Mouse (Mus musculus) embryonic fibroblast, embryonic 13.5 days (primary cell): ENCODE results near the gene Nit2. TPM values are rescaled to one million over a fixed set of nuclear protein-coding genes. Genes with fewer than 3 reads are reported as not detected.

Experiments
- H3K27ac ChIP-seq: 2 replicates; pipeline ENCODE4 v1.5.1; 2012; ENCODE audit warnings: low read length, control low read depth, inconsistent platforms; ENCODE audit not compliant: insufficient read depth
- H3K4me1 ChIP-seq: 2 replicates; pipeline ENCODE4 v1.6.1; 2011; ENCODE audit warnings: low read length; ENCODE audit not compliant: control insufficient read depth, insufficient read depth
- H3K4me3 ChIP-seq: 2 replicates; pipeline ENCODE4 v1.5.1; 2011; ENCODE audit warnings: mild to moderate bottlenecking, control low read depth, low read length; ENCODE audit not compliant: insufficient read depth
- CTCF ChIP-seq: IDR thresholded peaks from 2 replicates; pipeline ENCODE4 v1.5.1; 2011; ENCODE audit warnings: mild to moderate bottlenecking, control low read depth, low read length, moderate library complexity, borderline replicate concordance; ENCODE audit not compliant: insufficient read depth
- POLR2A ChIP-seq: IDR thresholded peaks from 2 replicates; pipeline ENCODE4 v1.6.1; 2011; ENCODE audit warnings: low read depth, mild to moderate bottlenecking, control low read depth, low read length, moderate library complexity
- polyA plus RNA-seq: library from polyadenylated mRNA; stranded (reverse); fragments of >200 nt; gene quantifications from 2 replicates; pipeline ENCODE4 v1.2.4, GENCODE M21; 2011; ENCODE audit warnings: low read depth; ENCODE audit not compliant: missing spikeins, insufficient read length

Nit2 gene
- polyA plus RNA-seq = 70.7 and 91.4 TPM in 2 replicates

DNA sequence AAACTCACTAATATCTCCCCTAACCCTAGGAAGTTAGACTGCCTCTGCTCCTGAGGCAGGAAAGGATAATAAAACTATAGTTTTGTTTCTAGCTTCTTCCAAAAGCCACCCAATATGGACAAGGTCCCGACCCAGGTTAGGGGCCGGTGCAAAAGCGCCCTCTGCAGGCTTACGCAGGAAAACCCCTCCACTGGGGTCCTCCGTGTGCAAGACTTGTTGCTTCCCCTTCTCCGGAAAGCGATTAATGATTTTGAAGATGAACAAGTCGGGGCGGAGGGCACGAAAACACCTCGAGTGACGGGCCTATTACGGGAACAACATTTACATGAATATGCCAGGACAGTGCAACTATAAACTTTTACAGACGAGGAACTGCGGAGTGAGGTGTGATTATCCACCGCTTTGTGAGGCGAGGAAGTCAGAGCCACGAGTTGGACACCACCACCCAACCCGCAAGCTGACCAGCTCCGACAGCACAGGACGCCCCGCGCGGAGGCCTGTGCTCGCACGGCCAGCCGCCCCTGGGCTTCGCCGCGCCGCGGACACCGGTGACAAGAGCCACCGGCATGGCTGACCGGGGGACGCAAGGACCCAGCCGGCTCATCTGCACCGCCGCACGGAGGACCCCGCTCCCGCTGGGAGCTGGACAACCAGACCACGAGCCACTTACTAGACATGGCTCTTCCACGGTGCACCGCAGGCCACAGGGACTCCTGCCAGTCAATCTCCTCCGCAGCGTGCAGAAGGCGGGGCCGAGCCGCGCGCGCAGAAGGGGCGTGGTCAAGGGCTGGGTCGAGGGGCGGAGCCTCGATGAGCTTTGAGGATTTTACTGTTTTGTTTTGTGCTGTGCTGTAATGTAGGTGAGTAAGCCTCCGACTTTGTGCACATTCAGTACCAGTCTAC is at the start of gene Nit2:
Gene Nit2 (minus strand): TSS at position 731 of the 903 bp plus-strand sequence.
- H3K27ac ChIP-seq = peak within 1 kb of the TSS; percentile 85
- H3K4me3 ChIP-seq = peak within 1 kb of the TSS; percentile 84
- peaks cover 5% of the 10 kb centered on the region; the same call in 1 of the 2 replicates for H3K4me1 ChIP-seq
- TF ChIP-seq CTCF (peak; percentile 38; the same call in 1 of the 2 replicates), POLR2A (peak; percentile 92)

- H3K4me3 ChIP-seq = no peak overlapping the region
- no peaks in the 10 kb centered on the region for H3K4me1 ChIP-seq
- no peak overlapping the region for H3K27ac ChIP-seq
- TF ChIP-seq CTCF (no peak), POLR2A (no peak)
Observed at GRCm38 (mm10) chr16:57215957-57216356, 48.8 kb upstream of the Nit2 start.

DNA sequence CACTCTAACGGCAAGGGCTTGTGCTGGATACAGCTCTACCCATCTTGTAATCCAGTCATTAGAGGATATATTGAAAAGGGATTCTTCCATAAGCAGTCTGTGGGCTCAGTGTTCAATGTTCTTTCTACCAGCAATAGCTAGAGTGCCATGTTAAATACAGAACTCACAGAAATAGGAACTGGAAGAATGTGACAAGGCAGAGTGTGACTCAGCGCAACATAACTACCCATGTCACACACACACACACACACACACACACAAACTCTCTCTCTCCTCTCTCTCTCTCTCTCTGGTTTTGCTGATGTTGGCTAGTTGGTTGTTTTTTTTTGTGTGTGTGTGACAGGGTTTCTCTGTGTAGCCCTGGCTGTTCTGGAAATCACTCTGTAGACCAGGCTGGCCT is 43.9 kb upstream of the Nit2 start:
- no peaks in the 10 kb centered on the region for H3K4me1 ChIP-seq
- no peak overlapping the region for H3K4me3 ChIP-seq
- TF ChIP-seq POLR2A (no peak), CTCF (no peak)
- no peak overlapping the region for H3K27ac ChIP-seq

DNA sequence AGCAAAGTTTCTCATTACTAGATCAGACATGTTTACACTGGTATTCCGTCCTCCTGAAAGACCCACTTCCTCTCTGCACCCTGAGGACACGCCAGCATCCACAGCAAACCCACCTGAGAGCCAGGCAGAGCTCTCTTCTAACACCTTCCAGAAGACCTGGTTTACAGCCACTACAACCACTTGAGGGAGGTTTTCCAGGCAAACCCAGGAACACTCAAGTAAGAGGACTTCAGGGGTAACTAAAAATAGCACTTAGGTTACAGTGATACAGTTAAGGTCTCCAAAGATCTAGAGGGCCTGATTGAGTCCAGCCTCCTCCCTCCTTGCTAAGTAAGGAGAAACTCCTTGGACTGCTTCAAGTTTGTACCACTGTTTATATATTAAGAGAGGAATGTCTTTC is 41.2 kb upstream of the Nit2 start:
- TF ChIP-seq POLR2A = no peak
- TF ChIP-seq CTCF = no peak
- Histone ChIP-seq H3K4me1 (no peaks in the 10 kb centered on the region), H3K4me3 (no peak overlapping the region), H3K27ac (no peak overlapping the region)

DNA sequence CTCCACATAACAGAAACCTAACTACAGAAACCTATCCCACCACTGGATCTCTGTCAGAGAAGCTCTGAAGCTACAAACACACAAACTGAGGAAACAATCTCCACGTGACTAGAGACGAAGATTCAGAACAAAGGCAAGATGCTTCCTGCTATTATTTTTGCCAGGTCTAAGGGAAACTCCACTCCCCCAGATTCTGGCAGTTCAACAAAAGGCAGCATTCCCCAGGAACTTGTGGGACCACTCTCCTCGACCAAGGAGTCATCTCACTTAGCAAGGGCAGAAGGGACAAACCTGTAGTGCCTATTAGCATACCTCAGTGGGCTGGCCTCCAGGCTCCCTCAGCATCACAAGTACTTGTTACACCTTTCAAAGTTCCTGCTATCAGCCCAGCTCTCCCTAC is 30.1 kb upstream of the Nit2 start:
- H3K4me3 ChIP-seq = no peak overlapping the region
- no peak overlapping the region for H3K27ac ChIP-seq
- TF ChIP-seq CTCF (no peak), POLR2A (no peak)
- no peaks in the 10 kb centered on the region for H3K4me1 ChIP-seq

DNA sequence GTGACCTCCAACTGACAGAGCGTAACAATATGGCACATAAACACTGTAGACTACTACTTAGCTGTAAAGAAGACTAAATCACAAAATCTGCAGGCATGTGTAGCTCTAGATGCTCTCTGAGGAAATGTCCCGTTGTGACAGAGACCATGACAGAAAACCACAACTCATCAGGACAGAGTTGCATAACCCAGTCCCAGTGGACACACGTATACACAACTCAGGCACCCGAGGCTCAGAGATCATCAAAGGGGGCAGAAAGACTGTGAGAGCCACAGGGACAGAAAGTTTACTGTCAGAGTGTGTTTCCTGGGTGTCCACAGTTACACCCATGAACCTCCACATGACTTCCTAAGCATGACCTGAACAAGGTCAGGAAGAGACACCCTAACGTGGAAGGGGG is 29.4 kb upstream of the Nit2 start:
- no peak for TF ChIP-seq POLR2A
- no peak for TF ChIP-seq CTCF
- Histone ChIP-seq H3K4me3 (no peak overlapping the region), H3K4me1 (no peaks in the 10 kb centered on the region), H3K27ac (no peak overlapping the region)

GRCm38 (mm10) chr16:57191214-57191613 is 24.1 kb upstream of the Nit2 start:
- H3K27ac ChIP-seq = no peak overlapping the region
- H3K4me3 ChIP-seq = no peak overlapping the region
- peaks cover 5% of the 10 kb centered on the region; the same call in 1 of the 2 replicates for H3K4me1 ChIP-seq
- TF ChIP-seq POLR2A (no peak), CTCF (no peak)

- Histone ChIP-seq H3K4me3 (no peak overlapping the region), H3K27ac (peak overlapping the region; percentile 77), H3K4me1 (peaks cover 5% of the 10 kb centered on the region; the same call in 1 of the 2 replicates)
- TF ChIP-seq CTCF (no peak), POLR2A (no peak)
Observed at GRCm38 (mm10) chr16:57190390-57190789, 23.2 kb upstream of the Nit2 start.

GRCm38 (mm10) chr16:57189493-57189892 is 22.4 kb upstream of the Nit2 start:
- Histone ChIP-seq H3K4me3 (no peak overlapping the region), H3K27ac (peak overlapping the region; percentile 82), H3K4me1 (peaks cover 5% of the 10 kb centered on the region; the same call in 1 of the 2 replicates)
- TF ChIP-seq CTCF (no peak), POLR2A (no peak)

GRCm38 (mm10) chr16:57186618-57187017 is 19.5 kb upstream of the Nit2 start:
- no peak for TF ChIP-seq POLR2A
- TF ChIP-seq CTCF = no peak

More at GRCm38 (mm10) chr16:57186618-57187017, 19.5 kb upstream of the Nit2 start:
- no peak overlapping the region for H3K27ac ChIP-seq
- peaks cover 5% of the 10 kb centered on the region; the same call in 1 of the 2 replicates for H3K4me1 ChIP-seq
- no peak overlapping the region for H3K4me3 ChIP-seq
